Mouse (Mus musculus): ENCODE data around the gene Tet2.

DNA sequence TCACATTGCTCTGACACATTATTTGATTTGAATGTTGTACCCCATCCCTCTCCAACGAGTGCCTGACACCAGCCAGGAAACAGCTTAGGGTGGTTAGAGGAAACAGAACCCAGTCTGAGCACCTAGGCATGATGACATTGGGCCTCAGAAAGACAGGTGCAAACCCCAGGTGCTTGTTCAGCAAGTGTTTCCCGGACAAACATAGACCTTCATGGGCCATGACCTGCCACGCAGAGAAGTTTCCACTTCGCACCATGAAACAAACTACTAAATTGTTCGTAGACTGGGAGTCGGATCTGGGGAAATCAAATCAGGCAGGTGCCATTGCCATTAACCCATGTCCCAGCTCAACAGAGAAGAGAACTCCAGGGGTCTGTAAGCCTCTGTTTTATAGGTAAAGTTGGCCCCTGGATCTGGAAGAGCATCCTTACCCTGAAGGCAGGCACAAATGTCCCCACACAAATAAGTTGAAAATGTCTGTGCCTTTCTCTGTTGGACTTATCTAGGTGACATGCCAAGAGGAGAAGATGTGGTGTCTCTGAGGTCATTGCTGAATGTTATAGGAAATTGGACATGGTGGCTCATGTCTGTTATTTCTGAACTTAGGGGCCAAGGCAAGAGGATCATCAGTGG is 109.7 kb downstream of the Tet2 start:
- no peak for TF ChIP-seq POLR2A (IDR thresholded peaks at IDR 0.05; ENCODE audit: extremely low read depth, insufficient read depth, low read length)
- TF ChIP-seq CTCF (IDR thresholded peaks at IDR 0.05; ENCODE audit: low read depth, low read length): no peak

Data from liver, adult 2 months (tissue).